Mouse (Mus musculus): ENCODE measurements around the gene Prlhr.

- TF ChIP-seq ZC3H11A (IDR thresholded peaks at IDR 0.05; ENCODE audit: borderline replicate concordance, low read depth, low read length) (no peak), MAFK (IDR thresholded peaks at IDR 0.05; ENCODE audit: insufficient read depth, low read depth, low read length) (no peak)
Measured at GRCm38 (mm10) chr19:60459680-60460079, 8.4 kb downstream of the Prlhr start.

Measured in ES-E14 (cell line).